Mouse (Mus musculus) cortical plate, adult 2 months (tissue): ENCODE data around the gene Kremen1.

ENCODE experiments used
- CTCF ChIP-seq: fragments of 200-500 bp; IDR thresholded peaks from 2 replicates; pipeline ENCODE4 v1.5.1; 2011; ENCODE audit warnings: mild to moderate bottlenecking, control low read depth, low read length; ENCODE audit not compliant: insufficient read depth; ENCODE audit errors: extremely low read depth
- POLR2A ChIP-seq: fragments of 200-500 bp; IDR thresholded peaks from 2 replicates; pipeline ENCODE4 v1.6.1; 2011; ENCODE audit warnings: mild to moderate bottlenecking, low read length, control low read depth; ENCODE audit not compliant: insufficient read depth; ENCODE audit errors: extremely low read depth

GRCm38 (mm10) chr11:5248200-5248599 lies 13.2 kb downstream of the Kremen1 start:
- TF ChIP-seq POLR2A, result no peak
- TF ChIP-seq CTCF, result no peak
